Mouse (Mus musculus) bone marrow, adult 2 months (tissue): ENCODE results near the gene Tet3. TPM values are rescaled to one million over a fixed set of nuclear protein-coding genes. Genes with fewer than 3 reads are reported as not detected.

Experiments used
- H3K27ac ChIP-seq: fragments of 200-500 bp; 2 replicates; pipeline ENCODE4 v1.5.1; 2012; ENCODE audit warnings: low read depth, mild to moderate bottlenecking, control low read depth, inconsistent platforms, low read length; ENCODE audit not compliant: control insufficient read depth, poor library complexity, insufficient read depth
- H3K4me1 ChIP-seq: fragments of 200-500 bp; 2 replicates; pipeline ENCODE4 v1.6.1; 2011; ENCODE audit warnings: low read length; ENCODE audit not compliant: control insufficient read depth, insufficient read depth
- H3K4me3 ChIP-seq: fragments of 200-500 bp; replicated peaks from 2 replicates; pipeline ENCODE3; 2011; ENCODE audit warnings: mild to moderate bottlenecking, low read depth, low read length, control low read depth; ENCODE audit not compliant: control insufficient read depth
- CTCF ChIP-seq: fragments of 200-500 bp; IDR thresholded peaks from 2 replicates; pipeline ENCODE4 v1.5.1; 2011; ENCODE audit warnings: low read length, control low read depth; ENCODE audit not compliant: control insufficient read depth, insufficient read depth
- POLR2A ChIP-seq: fragments of 200-500 bp; IDR thresholded peaks from 2 replicates; pipeline ENCODE4 v1.6.1; 2011; ENCODE audit warnings: low read depth, mild to moderate bottlenecking, control low read depth, low read length, borderline replicate concordance; ENCODE audit not compliant: control insufficient read depth
- WGBS: fragments of 180-500 bp; shearing (Covaris S2); methylation state at CpG from one replicate; pipeline ENCODE4 v1.1.7; 2018; 5-methylcytosine and 5-hydroxymethylcytosine counted together
- polyA plus RNA-seq: library from polyadenylated mRNA; stranded (reverse); fragments of >200 nt; gene quantifications from 2 replicates; pipeline ENCODE4 v1.2.4, GENCODE M21; 2011; ENCODE audit warnings: low replicate concordance; ENCODE audit not compliant: missing spikeins, insufficient read depth, insufficient read length

The Tet3 gene
- polyA plus RNA-seq, 1 experiment, result 35.7 TPM

DNA sequence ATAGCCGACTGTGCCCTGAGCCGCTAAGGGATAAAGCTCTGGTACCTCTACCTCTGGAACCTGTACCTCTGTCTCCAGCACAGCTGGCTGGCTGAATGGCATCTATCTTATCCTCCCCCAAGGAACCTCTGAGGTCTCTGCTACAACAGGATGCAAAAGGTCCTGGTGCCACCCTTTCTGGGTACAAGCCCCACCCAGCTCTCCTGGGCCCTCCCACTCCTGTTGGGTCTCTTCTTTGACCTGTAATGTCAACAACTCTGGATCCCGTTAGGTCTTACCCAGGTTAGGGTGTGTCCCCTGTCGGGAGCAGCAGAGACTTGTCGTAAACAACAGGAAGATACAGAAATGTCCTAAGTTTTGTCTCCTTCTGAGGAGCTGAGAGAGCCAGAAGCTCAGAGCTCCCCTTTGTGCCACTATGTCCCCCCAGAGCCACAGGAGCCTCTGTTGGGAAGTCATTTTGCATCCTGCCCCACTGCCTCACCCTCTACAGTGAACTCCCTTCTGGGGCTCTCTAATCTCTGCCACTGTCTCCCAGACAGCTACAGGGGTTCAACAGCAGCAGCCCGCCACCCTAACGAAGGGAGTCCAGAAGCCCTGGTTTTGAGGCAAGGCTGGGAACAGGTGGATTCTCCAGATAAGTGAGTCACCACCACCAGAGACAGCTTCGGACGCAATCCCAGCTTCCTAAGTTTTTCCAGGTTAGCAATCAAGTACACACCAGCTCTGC lies 47.1 kb downstream of the Tet3 start:
- 81% methylated on average over 9 of the region's 9 CpGs for WGBS
- H3K4me3 ChIP-seq, result no peak overlapping the region
- TF ChIP-seq CTCF (no peak), POLR2A (no peak)
- H3K27ac ChIP-seq, result no peak overlapping the region
- no peaks in the 10 kb centered on the region; the same call in none of the 2 replicates for H3K4me1 ChIP-seq

DNA sequence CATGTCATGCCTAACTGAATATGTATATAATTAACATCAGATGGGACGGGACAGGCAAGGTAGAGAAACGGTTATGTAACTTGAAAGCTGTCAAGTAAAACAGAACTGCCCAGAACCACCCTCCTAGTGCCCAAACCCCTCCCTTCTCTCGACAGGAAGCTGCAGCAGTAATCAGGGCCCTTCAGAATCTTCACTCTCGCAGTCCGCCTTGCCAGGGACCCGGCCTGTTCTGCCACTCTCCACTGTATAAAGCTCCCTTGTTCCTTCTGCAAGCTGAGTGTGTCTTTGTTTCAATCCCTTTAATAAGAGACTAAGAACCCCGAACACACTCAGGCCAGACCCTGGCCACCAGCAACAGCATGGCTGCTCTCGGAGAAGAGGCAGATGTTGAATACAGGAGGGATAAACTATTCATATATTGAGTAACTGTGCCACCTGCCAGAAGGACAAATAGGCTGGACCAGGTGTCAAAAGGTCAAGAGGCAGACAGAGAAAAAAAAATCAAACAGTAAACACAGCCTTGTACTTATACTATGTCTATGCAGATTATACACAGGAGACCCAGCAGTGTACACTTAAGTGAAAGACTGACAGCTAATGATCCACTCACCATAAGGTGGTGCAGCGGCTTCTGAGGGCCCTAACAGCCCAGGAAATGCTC lies 48.7 kb downstream of the Tet3 start:
- H3K27ac ChIP-seq, result no peak overlapping the region
- 33% methylated on average over 9 of the region's 9 CpGs for WGBS
- no peak overlapping the region for H3K4me3 ChIP-seq
- no peaks in the 10 kb centered on the region; the same call in none of the 2 replicates for H3K4me1 ChIP-seq
- no peak for TF ChIP-seq POLR2A
- TF ChIP-seq CTCF, result no peak

DNA sequence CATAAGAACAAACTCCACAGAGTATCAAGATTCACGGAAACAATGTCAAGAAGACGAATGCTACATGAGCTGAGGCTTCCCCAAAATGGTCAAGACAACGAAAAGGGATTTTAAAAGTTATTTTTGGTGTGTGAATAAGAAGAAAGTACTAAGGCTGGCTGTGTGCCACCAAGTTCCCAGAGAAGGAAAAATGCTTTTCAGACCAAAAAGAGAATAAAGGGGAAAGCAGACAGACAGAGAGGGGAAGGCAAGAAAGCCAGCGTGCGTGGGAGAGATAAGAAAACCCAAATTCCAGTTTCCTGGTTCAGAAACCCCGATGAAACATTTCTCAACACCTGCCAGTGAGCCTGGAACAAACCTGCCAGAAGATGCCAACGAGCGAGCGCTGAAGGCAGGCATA lies 50.4 kb downstream of the Tet3 start:
- H3K4me1 ChIP-seq, result no peaks in the 10 kb centered on the region; the same call in none of the 2 replicates
- H3K27ac ChIP-seq, result no peak overlapping the region
- TF ChIP-seq POLR2A (no peak), CTCF (no peak)
- WGBS, result 36% methylated on average over 9 of the region's 9 CpGs
- H3K4me3 ChIP-seq, result no peak overlapping the region

DNA sequence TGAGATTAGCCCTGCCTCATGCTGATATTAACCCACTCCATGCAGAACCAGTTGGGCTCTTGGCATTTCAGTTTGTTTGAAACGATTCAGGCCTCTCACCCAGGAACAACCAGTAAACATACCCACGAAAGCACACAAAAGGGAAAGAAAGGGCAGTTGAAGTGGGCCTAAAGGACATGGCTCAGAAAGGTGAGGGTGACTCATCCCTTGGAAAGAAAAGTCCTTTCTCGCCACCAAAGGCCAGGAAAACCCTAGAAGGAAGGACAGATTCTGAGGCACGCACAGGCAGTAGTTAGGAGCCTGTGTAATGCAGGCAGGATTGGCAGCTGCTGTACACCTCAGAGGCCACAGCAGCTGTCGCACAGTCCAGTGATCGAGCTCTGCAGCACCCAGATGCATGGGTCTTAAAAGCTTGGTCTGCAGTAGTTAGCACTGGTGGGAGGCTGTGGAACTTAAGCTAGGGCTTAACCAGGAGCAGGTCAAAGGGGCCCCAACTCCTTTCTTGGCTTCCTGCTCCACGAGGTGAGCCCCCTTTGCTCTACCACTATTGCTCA lies 53.3 kb downstream of the Tet3 start:
- no peak overlapping the region for H3K27ac ChIP-seq
- TF ChIP-seq CTCF (no peak), POLR2A (no peak)
- H3K4me3 ChIP-seq, result no peak overlapping the region
- WGBS, result 76% methylated on average over 7 of the region's 7 CpGs
- peaks cover 2% of the 10 kb centered on the region; the same call in 1 of the 2 replicates for H3K4me1 ChIP-seq

DNA sequence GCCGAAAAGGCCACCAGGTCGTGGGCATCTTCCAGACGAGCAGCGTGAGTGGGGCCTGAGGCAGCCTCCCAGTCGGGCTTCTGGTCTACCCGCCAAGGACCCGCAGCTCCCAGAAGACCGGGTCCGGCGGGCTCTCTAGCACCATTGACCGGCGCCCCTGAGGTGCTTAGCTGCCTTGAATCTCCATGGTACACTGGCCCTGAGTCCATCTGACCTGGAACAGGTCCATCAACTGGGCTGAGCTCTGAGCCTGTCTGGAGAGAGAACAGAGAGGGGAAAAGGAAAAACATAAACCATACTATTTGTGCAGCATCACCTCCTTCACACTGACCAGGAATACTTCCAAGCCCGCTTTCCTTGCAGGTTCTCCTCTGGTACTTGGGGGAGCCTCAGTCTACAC lies 54.3 kb downstream of the Tet3 start:
- Histone ChIP-seq H3K27ac (no peak overlapping the region), H3K4me1 (peaks cover 2% of the 10 kb centered on the region; the same call in 1 of the 2 replicates), H3K4me3 (no peak overlapping the region)
- 91% methylated on average over 13 of the region's 13 CpGs for WGBS
- TF ChIP-seq CTCF (no peak), POLR2A (no peak)

DNA sequence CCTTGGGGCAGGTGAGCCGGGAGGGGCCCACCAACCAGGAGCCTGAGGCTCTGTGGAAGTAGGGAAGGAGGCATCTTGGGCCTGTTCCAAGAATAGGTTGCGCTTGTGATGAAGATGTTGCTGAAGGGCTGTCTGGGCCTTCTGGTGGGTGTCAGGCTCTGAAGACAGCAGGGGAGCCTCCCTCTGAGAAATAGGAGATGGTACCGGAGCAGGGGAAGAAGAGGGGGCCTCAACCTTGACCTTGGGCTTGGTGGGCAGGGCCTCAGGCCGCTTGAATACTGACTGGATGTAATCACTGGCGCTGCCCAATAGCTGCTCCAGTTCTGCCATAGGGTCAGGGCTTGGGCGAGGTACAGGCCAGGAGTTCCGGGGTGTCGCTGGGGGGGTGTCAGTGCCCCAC lies 55.4 kb downstream of the Tet3 start:
- TF ChIP-seq POLR2A (no peak), CTCF (no peak)
- 94% methylated on average over 8 of the region's 8 CpGs for WGBS
- H3K27ac ChIP-seq, result no peak overlapping the region

DNA sequence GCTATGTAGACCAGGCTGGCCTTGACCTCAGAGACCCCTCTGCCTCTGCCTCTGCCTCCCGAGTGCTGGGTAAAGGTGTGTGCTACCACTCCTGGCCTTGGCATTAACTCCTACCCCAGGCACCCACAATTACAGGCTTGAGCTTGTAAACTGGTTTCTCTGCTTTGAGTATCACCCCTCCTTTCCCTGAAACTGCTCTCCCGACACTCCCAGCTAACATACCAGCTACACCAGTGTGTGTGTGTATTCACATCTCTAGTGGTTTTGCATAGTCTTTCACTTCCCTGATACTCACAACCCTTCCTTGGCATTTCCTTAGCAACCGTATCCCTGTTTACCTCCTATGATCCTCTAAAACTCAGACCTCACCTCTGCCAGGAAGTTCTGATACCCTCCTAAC lies 59.1 kb downstream of the Tet3 start:
- Histone ChIP-seq H3K4me3 (no peak overlapping the region), H3K4me1 (peaks cover 3% of the 10 kb centered on the region; the same call in 1 of the 2 replicates), H3K27ac (no peak overlapping the region)
- WGBS, result 76% methylated on average over 3 of the region's 3 CpGs
- TF ChIP-seq POLR2A (no peak), CTCF (no peak)

More for the DNA sequence above, 55.4 kb downstream of the Tet3 start:
- H3K4me3 ChIP-seq, result no peak overlapping the region
- H3K4me1 ChIP-seq, result peaks cover 2% of the 10 kb centered on the region; the same call in 1 of the 2 replicates

DNA sequence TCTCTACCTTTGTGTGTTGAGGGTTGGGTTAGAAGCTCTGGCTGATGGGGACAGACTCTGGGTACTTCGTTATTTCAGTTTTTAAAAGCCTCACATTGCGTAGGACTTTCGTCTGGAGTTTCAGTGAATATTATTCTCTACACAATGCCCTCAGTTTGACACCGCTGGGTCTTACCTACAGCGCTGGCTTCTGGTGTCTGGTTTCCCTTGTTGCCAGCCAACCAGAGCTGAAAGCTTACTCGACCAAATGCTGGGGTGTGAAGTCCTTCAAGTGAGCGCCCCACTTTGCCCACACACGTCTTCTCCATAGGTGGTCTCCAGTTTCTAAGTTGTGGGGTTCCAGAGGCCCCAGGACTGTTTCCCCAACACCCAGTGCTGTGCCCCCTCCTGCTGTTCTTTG lies 61.2 kb downstream of the Tet3 start:
- H3K4me1 ChIP-seq, result peaks cover 3% of the 10 kb centered on the region; the same call in 1 of the 2 replicates
- 87% methylated on average over 8 of the region's 8 CpGs for WGBS
- TF ChIP-seq POLR2A (no peak), CTCF (no peak)
- no peak overlapping the region for H3K27ac ChIP-seq
- no peak overlapping the region for H3K4me3 ChIP-seq
